Mouse (Mus musculus): ENCODE measurements around the gene Slx1b. TPM values are rescaled to one million over a fixed set of nuclear protein-coding genes. Genes with fewer than 3 reads are reported as not detected.

Gene Slx1b
- polyA plus RNA-seq, 1 experiment from 2014 or later: 4.8 TPM

DNA sequence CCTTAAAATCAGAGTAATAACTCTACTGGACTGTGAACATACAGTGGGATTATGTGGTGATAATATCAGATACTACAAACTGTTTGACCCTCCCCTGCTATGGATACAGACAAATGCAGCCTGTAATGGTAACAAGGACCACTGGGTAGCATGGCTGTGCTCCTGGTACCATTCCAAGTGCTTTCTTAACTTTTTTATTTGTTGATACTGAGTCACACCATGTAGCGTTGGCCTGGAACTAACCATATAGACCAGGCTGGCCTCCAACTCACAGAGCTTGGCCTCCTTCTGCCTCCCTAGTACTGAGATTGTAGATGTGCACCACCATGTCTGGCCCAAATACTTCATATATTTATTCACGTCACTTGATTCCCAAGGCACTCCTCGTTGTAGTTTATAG, 30.3 kb downstream of the Slx1b start:
- peaks cover 9% of the 10 kb centered on the region; the same call in 1 of the 2 replicates for H3K4me1 ChIP-seq (replicated peaks; ENCODE audit: control insufficient read depth, insufficient read depth, low read length)
- no peak overlapping the region for H3K4me3 ChIP-seq (ENCODE audit: low read depth, low read length)
- 73% methylated on average over 3 of the region's 3 CpGs for WGBS
- ATAC-seq: peak; percentile 14; the same call in 1 of the 2 replicates
- H3K27ac ChIP-seq (ENCODE audit: low read depth, low read length): no peak overlapping the region; the same call in 1 of the 2 replicates
- no peak overlapping the region for H3K4me2 ChIP-seq (replicated peaks; ENCODE audit: low read depth)
- H3K9ac ChIP-seq (ENCODE audit: low read depth, low read length): no peak overlapping the region
- no peak for TF ChIP-seq CTCF (IDR thresholded peaks at IDR 0.05; ENCODE audit: low read depth)
- no peaks in the 10 kb centered on the region for H3K27me3 ChIP-seq (replicated peaks; ENCODE audit: control insufficient read depth, insufficient read depth, low read length)
- peaks cover 20% of the 10 kb centered on the region for H3K36me3 ChIP-seq (ENCODE audit: control insufficient read depth, insufficient read depth)
- no peaks in the 10 kb centered on the region for H3K9me3 ChIP-seq (ENCODE audit: control insufficient read depth)

DNA sequence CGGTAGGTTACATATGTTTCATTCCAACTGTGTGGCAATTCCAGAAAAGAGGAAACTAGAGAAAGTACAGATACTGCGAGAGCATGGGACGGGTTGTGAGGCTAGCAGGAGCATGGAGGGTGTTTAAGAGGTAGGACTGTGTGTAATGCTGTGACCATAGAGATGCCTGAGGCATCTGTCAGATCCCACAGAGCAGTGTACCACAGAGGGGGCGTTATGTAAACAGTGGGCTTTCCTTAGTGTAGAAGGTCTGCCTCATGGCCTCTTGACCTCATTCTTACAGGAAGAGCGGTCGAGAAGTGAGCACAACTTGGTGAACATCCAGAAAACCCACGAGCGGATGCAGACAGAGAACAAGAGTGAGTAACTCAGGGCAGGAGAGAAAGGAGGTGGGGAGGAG, 31.9 kb downstream of the Slx1b start:
- no peaks in the 10 kb centered on the region for H3K9me3 ChIP-seq (ENCODE audit: control insufficient read depth)
- H3K27me3 ChIP-seq (replicated peaks; ENCODE audit: control insufficient read depth, insufficient read depth, low read length): no peaks in the 10 kb centered on the region
- H3K4me2 ChIP-seq (replicated peaks; ENCODE audit: low read depth): no peak overlapping the region
- H3K36me3 ChIP-seq (ENCODE audit: control insufficient read depth, insufficient read depth): peaks cover 19% of the 10 kb centered on the region
- no peak overlapping the region for H3K4me3 ChIP-seq (ENCODE audit: low read depth, low read length)
- peaks cover 9% of the 10 kb centered on the region; the same call in 1 of the 2 replicates for H3K4me1 ChIP-seq (replicated peaks; ENCODE audit: control insufficient read depth, insufficient read depth, low read length)
- H3K27ac ChIP-seq (ENCODE audit: low read depth, low read length): peak overlapping the region; percentile 28; the same call in 1 of the 2 replicates
- H3K9ac ChIP-seq (ENCODE audit: low read depth, low read length): no peak overlapping the region
- TF ChIP-seq CTCF (IDR thresholded peaks at IDR 0.05; ENCODE audit: low read depth): no peak
- no peak for ATAC-seq
- 58% methylated on average over 8 of the region's 8 CpGs for WGBS

GRCm38 (mm10) chr7:126659771-126660170, 35.8 kb downstream of the Slx1b start:
- Histone ChIP-seq H3K27ac (ENCODE audit: low read depth, low read length) (no peak overlapping the region), H3K36me3 (ENCODE audit: control insufficient read depth, insufficient read depth) (peaks cover 9% of the 10 kb centered on the region), H3K4me1 (replicated peaks; ENCODE audit: control insufficient read depth, insufficient read depth, low read length) (0 out of 2 replicates have a peak, but pooled peaks cover 5% of the 10 kb centered on the region), H3K9me3 (ENCODE audit: control insufficient read depth) (no peaks in the 10 kb centered on the region), H3K9ac (ENCODE audit: low read depth, low read length) (no peak overlapping the region), H3K4me3 (ENCODE audit: low read depth, low read length) (no peak overlapping the region), H3K27me3 (replicated peaks; ENCODE audit: control insufficient read depth, insufficient read depth, low read length) (no peaks in the 10 kb centered on the region), H3K4me2 (replicated peaks; ENCODE audit: low read depth) (no peak overlapping the region)
- 88% methylated on average over 3 of the region's 3 CpGs for WGBS
- no peak for TF ChIP-seq CTCF (IDR thresholded peaks at IDR 0.05; ENCODE audit: low read depth)
- ATAC-seq: no peak

DNA sequence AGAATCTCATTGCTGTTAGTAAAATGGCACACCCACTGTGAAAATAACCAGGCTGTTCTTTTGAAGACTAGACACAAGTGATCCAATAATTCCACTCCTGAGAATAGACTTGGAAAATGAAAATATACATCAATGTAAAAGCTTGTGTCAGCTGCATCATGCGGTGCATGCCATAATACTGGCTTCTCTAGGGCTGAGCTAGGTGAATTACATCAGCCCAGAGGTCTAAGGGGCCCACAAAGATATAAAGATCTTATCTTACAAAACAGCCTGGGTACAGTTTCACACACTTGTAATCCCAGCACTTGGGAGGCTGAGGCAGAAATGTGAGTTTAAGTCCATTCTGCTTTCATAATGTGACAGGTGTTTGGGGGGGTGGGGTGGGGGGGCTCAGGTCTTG, 38.1 kb downstream of the Slx1b start:
- H3K4me3 ChIP-seq (ENCODE audit: low read depth, low read length): no peak overlapping the region
- H3K27ac ChIP-seq (ENCODE audit: low read depth, low read length): no peak overlapping the region
- H3K27me3 ChIP-seq (replicated peaks; ENCODE audit: control insufficient read depth, insufficient read depth, low read length): no peaks in the 10 kb centered on the region
- peaks cover 7% of the 10 kb centered on the region for H3K36me3 ChIP-seq (ENCODE audit: control insufficient read depth, insufficient read depth)
- H3K9ac ChIP-seq (ENCODE audit: low read depth, low read length): no peak overlapping the region
- WGBS: 41% methylated on average over 1 of the region's 1 CpGs
- no peak for TF ChIP-seq CTCF (IDR thresholded peaks at IDR 0.05; ENCODE audit: low read depth)
- no peaks in the 10 kb centered on the region for H3K4me1 ChIP-seq (replicated peaks; ENCODE audit: control insufficient read depth, insufficient read depth, low read length)
- H3K4me2 ChIP-seq (replicated peaks; ENCODE audit: low read depth): no peak overlapping the region
- no peaks in the 10 kb centered on the region for H3K9me3 ChIP-seq (ENCODE audit: control insufficient read depth)
- ATAC-seq: no peak

DNA sequence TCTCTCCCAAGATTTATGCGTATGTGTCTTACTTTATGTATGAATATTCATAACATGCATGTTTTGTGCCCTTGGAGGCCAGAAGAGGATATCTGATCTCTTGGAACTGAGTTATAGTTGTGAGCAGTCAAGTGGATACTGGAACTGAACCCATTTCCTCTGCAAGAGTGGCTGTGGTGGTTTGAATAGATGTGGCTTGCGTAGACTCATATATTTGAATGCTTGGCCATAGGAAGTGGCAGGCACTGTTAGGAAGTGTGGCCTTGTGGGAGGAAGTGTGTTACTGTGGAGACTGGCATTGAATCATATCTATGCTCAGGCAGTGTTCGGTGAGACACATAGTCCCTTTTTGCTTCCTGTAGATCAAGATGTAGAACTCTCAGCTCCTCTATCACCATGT, 39.9 kb downstream of the Slx1b start:
- Histone ChIP-seq H3K36me3 (ENCODE audit: control insufficient read depth, insufficient read depth) (no peaks in the 10 kb centered on the region; the same call in 1 of the 2 replicates), H3K4me3 (ENCODE audit: low read depth, low read length) (no peak overlapping the region), H3K9ac (ENCODE audit: low read depth, low read length) (no peak overlapping the region), H3K4me1 (replicated peaks; ENCODE audit: control insufficient read depth, insufficient read depth, low read length) (no peaks in the 10 kb centered on the region), H3K27ac (ENCODE audit: low read depth, low read length) (no peak overlapping the region), H3K4me2 (replicated peaks; ENCODE audit: low read depth) (no peak overlapping the region), H3K27me3 (replicated peaks; ENCODE audit: control insufficient read depth, insufficient read depth, low read length) (no peaks in the 10 kb centered on the region), H3K9me3 (ENCODE audit: control insufficient read depth) (no peaks in the 10 kb centered on the region)
- TF ChIP-seq CTCF (IDR thresholded peaks at IDR 0.05; ENCODE audit: low read depth): no peak
- WGBS: 90% methylated on average over 3 of the region's 3 CpGs
- no peak for ATAC-seq

- no peak overlapping the region for H3K27ac ChIP-seq (ENCODE audit: low read depth, low read length)
- no peak for ATAC-seq
Observed at GRCm38 (mm10) chr7:126653991-126654390, 41.6 kb downstream of the Slx1b start.

DNA sequence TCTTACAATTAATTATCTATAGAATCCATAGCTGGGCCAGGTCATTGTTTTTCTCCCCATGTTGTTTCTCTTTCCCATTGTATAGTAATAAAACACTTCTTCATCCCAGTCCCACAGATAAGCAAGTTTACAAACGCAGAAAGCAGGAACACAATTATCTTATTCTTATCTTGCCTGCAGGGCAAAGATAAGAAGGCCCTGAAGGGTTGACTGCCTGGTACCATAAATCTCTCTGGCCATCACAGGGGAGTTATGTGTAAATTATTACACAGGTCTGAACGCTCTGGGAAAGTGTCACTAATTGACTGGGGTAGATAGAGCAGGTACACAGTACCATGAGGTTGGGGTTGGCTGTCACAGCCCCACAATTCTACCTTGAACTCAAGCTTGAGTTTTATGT, 44.7 kb downstream of the Slx1b start:
- Histone ChIP-seq H3K4me1 (replicated peaks; ENCODE audit: control insufficient read depth, insufficient read depth, low read length) (no peaks in the 10 kb centered on the region), H3K9ac (ENCODE audit: low read depth, low read length) (no peak overlapping the region), H3K36me3 (ENCODE audit: control insufficient read depth, insufficient read depth) (no peaks in the 10 kb centered on the region; the same call in 1 of the 2 replicates), H3K4me2 (replicated peaks; ENCODE audit: low read depth) (0 out of 2 replicates have a peak overlapping the region, but pooled peaks have one; percentile 6), H3K9me3 (ENCODE audit: control insufficient read depth) (no peaks in the 10 kb centered on the region), H3K27ac (ENCODE audit: low read depth, low read length) (no peak overlapping the region), H3K27me3 (replicated peaks; ENCODE audit: control insufficient read depth, insufficient read depth, low read length) (no peaks in the 10 kb centered on the region), H3K4me3 (ENCODE audit: low read depth, low read length) (no peak overlapping the region)
- 16% methylated on average over 2 of the region's 2 CpGs for WGBS
- ATAC-seq: peak; percentile 46
- TF ChIP-seq CTCF (IDR thresholded peaks at IDR 0.05; ENCODE audit: low read depth): no peak

More at GRCm38 (mm10) chr7:126653991-126654390, 41.6 kb downstream of the Slx1b start:
- Histone ChIP-seq H3K4me3 (ENCODE audit: low read depth, low read length) (no peak overlapping the region), H3K36me3 (ENCODE audit: control insufficient read depth, insufficient read depth) (no peaks in the 10 kb centered on the region; the same call in 1 of the 2 replicates), H3K4me1 (replicated peaks; ENCODE audit: control insufficient read depth, insufficient read depth, low read length) (no peaks in the 10 kb centered on the region), H3K27me3 (replicated peaks; ENCODE audit: control insufficient read depth, insufficient read depth, low read length) (no peaks in the 10 kb centered on the region), H3K4me2 (replicated peaks; ENCODE audit: low read depth) (no peak overlapping the region), H3K9ac (ENCODE audit: low read depth, low read length) (no peak overlapping the region), H3K9me3 (ENCODE audit: control insufficient read depth) (no peaks in the 10 kb centered on the region)
- no peak for TF ChIP-seq CTCF (IDR thresholded peaks at IDR 0.05; ENCODE audit: low read depth)
- 74% methylated on average over 2 of the region's 2 CpGs for WGBS
